Mouse (Mus musculus) frontal cortex, postnatal 14 days (tissue): ENCODE results near the gene Mcl1.
"Not testable (repeated sequence)": the region's sequence is repeated elsewhere in the genome, so short reads cannot be mapped to it uniquely, and the experiment has no call there.

Source experiments
- DNase-seq, 2 experiments: peaks; one replicate each; pipeline ENCODE4 v3.0.0; 2022; ENCODE audit warnings: low spot score in 2 of 2

The Mcl1 gene

GRCm38 (mm10) chr3:95666124-95666844, 7.7 kb downstream of the Mcl1 start:
- no peak for DNase-seq

- DNase-seq = no peak
Measured at GRCm38 (mm10) chr3:95667521-95667920, 8.9 kb downstream of the Mcl1 start.

- DNase-seq = no peak
Measured at GRCm38 (mm10) chr3:95668026-95668425, 9.4 kb downstream of the Mcl1 start.

GRCm38 (mm10) chr3:95668589-95669308, 10.2 kb downstream of the Mcl1 start:
- no peak for DNase-seq

- DNase-seq = no peak
Measured at GRCm38 (mm10) chr3:95669309-95669665, 10.7 kb downstream of the Mcl1 start.

- not testable (repeated sequence) for DNase-seq
Measured at GRCm38 (mm10) chr3:95670419-95670818, 11.8 kb downstream of the Mcl1 start.

GRCm38 (mm10) chr3:95671201-95671600, 12.6 kb downstream of the Mcl1 start:
- DNase-seq = no peak

- DNase-seq = no peak
Measured at GRCm38 (mm10) chr3:95672461-95672860, 13.9 kb downstream of the Mcl1 start.

GRCm38 (mm10) chr3:95672861-95673706, 14.5 kb downstream of the Mcl1 start:
- no peak for DNase-seq

- DNase-seq = no peak
Measured at GRCm38 (mm10) chr3:95673707-95674211, 15.2 kb downstream of the Mcl1 start.

GRCm38 (mm10) chr3:95674236-95674635, 15.6 kb downstream of the Mcl1 start:
- DNase-seq = no peak

GRCm38 (mm10) chr3:95674812-95675211, 16.2 kb downstream of the Mcl1 start:
- no peak for DNase-seq

GRCm38 (mm10) chr3:95675301-95676092, 16.9 kb downstream of the Mcl1 start:
- DNase-seq = peak in 1 of 2 experiments; percentile 48

- DNase-seq = peak in 1 of 2 experiments; percentile 27
Measured at GRCm38 (mm10) chr3:95676745-95677419, 18.3 kb downstream of the Mcl1 start.

- DNase-seq = no peak
Measured at GRCm38 (mm10) chr3:95677420-95678090, 19.0 kb downstream of the Mcl1 start.

- no peak for DNase-seq
Measured at GRCm38 (mm10) chr3:95679551-95679950, 21.0 kb downstream of the Mcl1 start.

- DNase-seq = no peak
Measured at GRCm38 (mm10) chr3:95680673-95681072, 22.1 kb downstream of the Mcl1 start.

- no peak for DNase-seq
Measured at GRCm38 (mm10) chr3:95681365-95681764, 22.8 kb downstream of the Mcl1 start.

- no peak for DNase-seq
Measured at GRCm38 (mm10) chr3:95682878-95683277, 24.3 kb downstream of the Mcl1 start.

- no peak for DNase-seq
Measured at GRCm38 (mm10) chr3:95684846-95685245, 26.3 kb downstream of the Mcl1 start.
